Mouse (Mus musculus) limb, embryonic 14.5 days (tissue): ENCODE measurements around the gene Mfsd12. TPM values are rescaled to one million over a fixed set of nuclear protein-coding genes. Genes with fewer than 3 reads are reported as not detected.

ENCODE experiments used
- ATAC-seq: fragments of 200-750 bp; cut with Nextera tagmentation; 2 replicates; pipeline ENCODE4 v1.8.0; 2017; ENCODE audit warnings: low read depth, moderate number of reproducible peaks, moderate TSS enrichment; ENCODE audit not compliant: low FRiP score
- DNase-seq: peaks from one replicate; pipeline ENCODE4 v3.0.0-alpha.2; 2015; ENCODE audit warnings: low spot score
- H3K27ac ChIP-seq: fragments of 300-500 bp; sonication (generic); replicated peaks from 2 replicates; pipeline ENCODE4 v1.5.1; 2014; ENCODE audit warnings: low read depth, mild to moderate bottlenecking, low read length, moderate library complexity, mixed read lengths
- H3K27me3 ChIP-seq: fragments of 300-500 bp; sonication (generic); 2 replicates; pipeline ENCODE4 v1.6.1; 2014; ENCODE audit warnings: low read length, mixed read lengths; ENCODE audit not compliant: control insufficient read depth, insufficient read depth
- H3K36me3 ChIP-seq: fragments of 300-500 bp; sonication (generic); 2 replicates; pipeline ENCODE4 v1.6.1; 2014; ENCODE audit warnings: mild to moderate bottlenecking, low read length, moderate library complexity, mixed read lengths; ENCODE audit not compliant: control insufficient read depth, insufficient read depth
- H3K4me1 ChIP-seq: fragments of 300-500 bp; sonication (generic); 2 replicates; pipeline ENCODE4 v1.6.1; 2014; ENCODE audit warnings: antibody characterized with exemption, low read length, mixed read lengths; ENCODE audit not compliant: control insufficient read depth, insufficient read depth
- H3K4me2 ChIP-seq: fragments of 300-500 bp; sonication (generic); replicated peaks from 2 replicates; pipeline ENCODE4 v1.6.1; 2014; ENCODE audit warnings: low read depth, mild to moderate bottlenecking, low read length, moderate library complexity; ENCODE audit not compliant: severe bottlenecking
- H3K4me3 ChIP-seq: fragments of 300-500 bp; sonication (generic); replicated peaks from 2 replicates; pipeline ENCODE4 v1.5.1; 2014; ENCODE audit warnings: low read length
- H3K9ac ChIP-seq: fragments of 300-500 bp; sonication (generic); 2 replicates; pipeline ENCODE4 v1.6.1; 2014; ENCODE audit warnings: mild to moderate bottlenecking, low read depth, low read length, moderate library complexity; ENCODE audit not compliant: severe bottlenecking
- H3K9me3 ChIP-seq: fragments of 300-500 bp; sonication (generic); 2 replicates; pipeline ENCODE4 v1.6.1; 2016; ENCODE audit warnings: low read length; ENCODE audit not compliant: control insufficient read depth
- POLR2A ChIP-seq: fragments of 200-500 bp; IDR thresholded peaks from 2 replicates; pipeline ENCODE4 v1.8.0; 2012; ENCODE audit warnings: inconsistent platforms, mild to moderate bottlenecking, moderate library complexity, borderline replicate concordance; ENCODE audit not compliant: insufficient read depth, insufficient read length; ENCODE audit errors: extremely low read depth
- WGBS: fragments of 180-500 bp; shearing (Covaris S2); extraction: QIAGEN DNeasy Blood & Tissue Kit; methylation state at CpG from one replicate; pipeline ENCODE4 v1.1.7; 2014; 5-methylcytosine and 5-hydroxymethylcytosine counted together
- polyA plus RNA-seq, 2 experiments: library from polyadenylated mRNA; depleted of rRNA in 1 of 2; stranded (reverse) in 1 of 2; unstranded in 1 of 2; fragments of >200 nt; fragmentation: Nextera tagmentation in 1 of 2; extraction: Ambion mirVana in 1 of 2; gene quantifications; 2 replicates each; pipeline versions ENCODE4 v1.2.1 to v1.2.3; 2012 to 2014

Gene Mfsd12
- polyA plus RNA-seq, 2 experiments: 6.8 to 12.0 TPM

- H3K36me3 ChIP-seq: peaks cover 72% of the 10 kb centered on the region
- H3K4me1 ChIP-seq: peaks cover 59% of the 10 kb centered on the region
- no peak overlapping the region for H3K4me3 ChIP-seq
- no peak for ATAC-seq
- H3K27me3 ChIP-seq: no peaks in the 10 kb centered on the region
- TF ChIP-seq POLR2A: no peak
- H3K9ac ChIP-seq: no peak overlapping the region
- H3K27ac ChIP-seq: no peak overlapping the region
- H3K4me2 ChIP-seq: no peak overlapping the region
- DNase-seq: no peak
- WGBS: 47% methylated on average over 13 of the region's 13 CpGs
- no peaks in the 10 kb centered on the region for H3K9me3 ChIP-seq
Observed at GRCm38 (mm10) chr10:81405588-81406201, 48.4 kb downstream of the Mfsd12 start.

- Histone ChIP-seq H3K27ac (no peak overlapping the region), H3K36me3 (peaks cover 67% of the 10 kb centered on the region), H3K4me3 (peak overlapping the region; percentile 17; the same call in 1 of the 2 replicates), H3K4me1 (peaks cover 56% of the 10 kb centered on the region), H3K27me3 (no peaks in the 10 kb centered on the region), H3K9ac (peak overlapping the region; percentile 12; the same call in 1 of the 2 replicates), H3K4me2 (peak overlapping the region; percentile 25), H3K9me3 (no peaks in the 10 kb centered on the region)
- 19% methylated on average over 24 of the region's 24 CpGs for WGBS
- ATAC-seq (no peak), DNase-seq (no peak)
- no peak for TF ChIP-seq POLR2A
Observed at GRCm38 (mm10) chr10:81406504-81407440, 49.5 kb downstream of the Mfsd12 start.

GRCm38 (mm10) chr10:81407539-81408423 lies 50.5 kb downstream of the Mfsd12 start:
- Histone ChIP-seq H3K27ac (no peak overlapping the region), H3K4me1 (peaks cover 56% of the 10 kb centered on the region)

GRCm38 (mm10) chr10:81408424-81408729 lies 51.1 kb downstream of the Mfsd12 start:
- Histone ChIP-seq H3K9ac (no peak overlapping the region), H3K27ac (no peak overlapping the region), H3K9me3 (no peaks in the 10 kb centered on the region), H3K27me3 (no peaks in the 10 kb centered on the region), H3K4me1 (peaks cover 55% of the 10 kb centered on the region), H3K4me3 (no peak overlapping the region), H3K36me3 (peaks cover 70% of the 10 kb centered on the region), H3K4me2 (no peak overlapping the region)
- 52% methylated on average over 13 of the region's 13 CpGs for WGBS
- no peak for DNase-seq
- no peak for TF ChIP-seq POLR2A
- ATAC-seq: no peak

More at GRCm38 (mm10) chr10:81407539-81408423, 50.5 kb downstream of the Mfsd12 start:
- no peak for TF ChIP-seq POLR2A
- DNase-seq: peak; percentile 85
- Histone ChIP-seq H3K9me3 (no peaks in the 10 kb centered on the region), H3K36me3 (peaks cover 71% of the 10 kb centered on the region), H3K9ac (peak overlapping the region; percentile 12; the same call in 1 of the 2 replicates), H3K4me3 (peak overlapping the region; percentile 17; the same call in 1 of the 2 replicates), H3K27me3 (no peaks in the 10 kb centered on the region), H3K4me2 (peak overlapping the region; percentile 25; the same call in 1 of the 2 replicates)
- 0 out of 2 replicates have a peak, but pooled peaks have one; percentile 21 for ATAC-seq
- WGBS: 20% methylated on average over 31 of the region's 31 CpGs
